16 mouse cellular contexts compared by ENCODE assay signal in genomic region chr1:171419291-171419882, GRCm38 (mm10). TPM values are rescaled to one million over a fixed set of nuclear protein-coding genes. Genes with fewer than 3 reads are reported as not detected.
DNase-seq lines count a peak whose midpoint lies in the region; ATAC-seq and TF ChIP-seq lines count a peak whose summit lies in the region.
"Had no signal": no experiment of that assay in that cellular context is flagged by ENCODE, and none has a peak within 500 bp of the region (broad histone marks: within the 10 kb centered on the region; RNA-seq: fewer than 3 reads in every experiment).

No protein-coding gene starts in this region.

- 0 out of 2 replicates have a peak, but pooled peaks have one; percentile 12 for ATAC-seq in embryonic facial prominence, embryonic 11.5 days (replicated peaks; ENCODE audit: insufficient number of reproducible peaks, low FRiP score, low TSS enrichment, low read depth)
- ATAC-seq in hindbrain, embryonic 14.5 days (ENCODE audit: low FRiP score) = peak; percentile 57
- ATAC-seq in neural tube, embryonic 12.5 days (ENCODE audit: low FRiP score, low read depth) = peak; percentile 39
- ATAC-seq in intestine, postnatal 0 days = no peak
- no peak for ATAC-seq in granulocyte monocyte progenitor cell, adult 5-6 weeks (replicated peaks; ENCODE audit: poor library complexity, severe bottlenecking)
- ATAC-seq: activated CD4-positive, CD25-positive, alpha-beta regulatory T cell, adult 4 months had no signal

- H3K4me1 ChIP-seq in embryonic facial prominence, embryonic 11.5 days (ENCODE audit: control insufficient read depth, insufficient read depth, low read length) = no peaks in the 10 kb centered on the region
- H3K4me1 ChIP-seq in embryonic facial prominence, embryonic 10.5 days = peaks cover 6% of the 10 kb centered on the region; the same call in 1 of the 2 replicates
- H3K4me1 ChIP-seq in ES-E14 (ENCODE audit: control insufficient read depth in 2 of 2, insufficient read depth in 2 of 2, low read length in 2 of 2, poor library complexity in 1 of 2) = peaks cover 8 to 26% of the 10 kb centered on the region in 2 experiments
- no peaks in the 10 kb centered on the region for H3K4me1 ChIP-seq in hindbrain, embryonic 14.5 days (replicated peaks; ENCODE audit: control insufficient read depth, insufficient read depth, low read length)
- no peaks in the 10 kb centered on the region for H3K4me1 ChIP-seq in neural tube, embryonic 12.5 days
- no peaks in the 10 kb centered on the region for H3K4me1 ChIP-seq in intestine, postnatal 0 days (replicated peaks; ENCODE audit: control insufficient read depth, insufficient read depth, low read length)
- H3K4me1 ChIP-seq: limb, embryonic 13.5 days had no signal

- in situ Hi-C loops in ES-E14 (cut with MboI; ENCODE audit: low sequenced_read_pairs in 2 of 2, unreplicated experiment in 2 of 2) = no loop called here

- 55% methylated on average over 12 of the region's 12 CpGs for WGBS in embryonic facial prominence, embryonic 11.5 days
- WGBS in embryonic facial prominence, embryonic 10.5 days = 57% methylated on average over 12 of the region's 12 CpGs
- WGBS in hindbrain, embryonic 14.5 days = 28% methylated on average over 12 of the region's 12 CpGs
- 59% methylated on average over 12 of the region's 12 CpGs for WGBS in neural tube, embryonic 12.5 days
- WGBS in intestine, postnatal 0 days = 76% methylated on average over 12 of the region's 12 CpGs

- H3K36me3 ChIP-seq in embryonic facial prominence, embryonic 11.5 days (replicated peaks; ENCODE audit: control insufficient read depth, insufficient read depth, low read depth, low read length) = peaks cover 13% of the 10 kb centered on the region
- H3K36me3 ChIP-seq in embryonic facial prominence, embryonic 10.5 days (replicated peaks) = peaks cover 70% of the 10 kb centered on the region
- peaks cover 29% of the 10 kb centered on the region for H3K36me3 ChIP-seq in ES-E14 (ENCODE audit: control insufficient read depth, insufficient read depth, low read length, poor library complexity, severe bottlenecking)
- H3K36me3 ChIP-seq in hindbrain, embryonic 14.5 days (replicated peaks; ENCODE audit: control insufficient read depth, insufficient read depth) = peaks cover 64% of the 10 kb centered on the region
- peaks cover 64% of the 10 kb centered on the region for H3K36me3 ChIP-seq in neural tube, embryonic 12.5 days
- peaks cover 55% of the 10 kb centered on the region for H3K36me3 ChIP-seq in intestine, postnatal 0 days (ENCODE audit: control insufficient read depth, insufficient read depth)

- no peak overlapping the region for H3K9ac ChIP-seq in embryonic facial prominence, embryonic 11.5 days (replicated peaks; ENCODE audit: low read length)
- peak overlapping the region; percentile 11; the same call in 1 of the 2 replicates for H3K9ac ChIP-seq in ES-E14 (ENCODE audit: insufficient read depth, low read depth, low read length, poor library complexity, severe bottlenecking)
- H3K9ac ChIP-seq in hindbrain, embryonic 14.5 days = no peak overlapping the region
- H3K9ac ChIP-seq in neural tube, embryonic 12.5 days = no peak overlapping the region
- no peak overlapping the region for H3K9ac ChIP-seq in intestine, postnatal 0 days (ENCODE audit: low read depth, low read length)
- H3K9ac ChIP-seq: limb, embryonic 13.5 days had no signal

- TF ChIP-seq CTCF in intestine, postnatal 0 days (IDR thresholded peaks at IDR 0.05; ENCODE audit: low read depth) = no peak

- H3K27me3 ChIP-seq in embryonic facial prominence, embryonic 11.5 days (ENCODE audit: control insufficient read depth, insufficient read depth, low read length) = no peaks in the 10 kb centered on the region
- no peaks in the 10 kb centered on the region for H3K27me3 ChIP-seq in embryonic facial prominence, embryonic 10.5 days (replicated peaks; ENCODE audit: low read depth, poor library complexity, severe bottlenecking)
- H3K27me3 ChIP-seq in hindbrain, embryonic 14.5 days (ENCODE audit: control insufficient read depth, insufficient read depth, low read length) = no peaks in the 10 kb centered on the region
- no peaks in the 10 kb centered on the region for H3K27me3 ChIP-seq in neural tube, embryonic 12.5 days (replicated peaks)
- no peaks in the 10 kb centered on the region for H3K27me3 ChIP-seq in intestine, postnatal 0 days (replicated peaks; ENCODE audit: control insufficient read depth, insufficient read depth, low read length)
- H3K27me3 ChIP-seq: limb, embryonic 13.5 days had no signal

- DNase-seq in embryonic facial prominence, embryonic 11.5 days (ENCODE audit: low spot score) = no peak
- DNase-seq in embryonic facial prominence, embryonic 10.5 days (ENCODE audit: low spot score) = no peak
- no peak for DNase-seq in ES-E14 (ENCODE audit: low read depth, low spot score)
- DNase-seq in hindbrain, embryonic 14.5 days (ENCODE audit: low spot score) = no peak
- DNase-seq in layer of hippocampus, postnatal 25 days (ENCODE audit: extremely low spot score in 1 of 2, low spot score in 1 of 2) = no peak
- DNase-seq: cerebellum, postnatal 25 days; heart, postnatal 10 days; retina, postnatal 1 day; thymus, postnatal 4 days had no signal

- no peak overlapping the region for H3K4me2 ChIP-seq in embryonic facial prominence, embryonic 11.5 days (ENCODE audit: low read depth, low read length)
- no peak overlapping the region for H3K4me2 ChIP-seq in hindbrain, embryonic 14.5 days (replicated peaks)
- H3K4me2 ChIP-seq in neural tube, embryonic 12.5 days (replicated peaks) = no peak overlapping the region
- H3K4me2 ChIP-seq in intestine, postnatal 0 days (replicated peaks; ENCODE audit: low read depth) = no peak overlapping the region
- H3K4me2 ChIP-seq: limb, embryonic 13.5 days had no signal

- no peaks in the 10 kb centered on the region for H3K9me3 ChIP-seq in embryonic facial prominence, embryonic 11.5 days (replicated peaks; ENCODE audit: control insufficient read depth, low read length)
- no peaks in the 10 kb centered on the region for H3K9me3 ChIP-seq in embryonic facial prominence, embryonic 10.5 days
- no peaks in the 10 kb centered on the region for H3K9me3 ChIP-seq in ES-E14 (ENCODE audit: control insufficient read depth, insufficient read depth, low read depth, low read length)
- H3K9me3 ChIP-seq in hindbrain, embryonic 14.5 days (ENCODE audit: control insufficient read depth, low read length) = no peaks in the 10 kb centered on the region
- H3K9me3 ChIP-seq in neural tube, embryonic 12.5 days = no peaks in the 10 kb centered on the region
- H3K9me3 ChIP-seq in intestine, postnatal 0 days (ENCODE audit: control insufficient read depth) = no peaks in the 10 kb centered on the region
- H3K9me3 ChIP-seq: G1E; limb, embryonic 13.5 days had no signal

- H3K4me3 ChIP-seq in embryonic facial prominence, embryonic 11.5 days (ENCODE audit: low read depth, low read length) = no peak overlapping the region
- no peak overlapping the region for H3K4me3 ChIP-seq in embryonic facial prominence, embryonic 10.5 days
- H3K4me3 ChIP-seq in ES-E14 (ENCODE audit: insufficient read depth in 1 of 2, low read depth in 1 of 2, low read length in 2 of 2, poor library complexity in 1 of 2, severe bottlenecking in 1 of 2) = no peak overlapping the region; a peak in 1 of 4 replicates
- H3K4me3 ChIP-seq in hindbrain, embryonic 14.5 days (replicated peaks; ENCODE audit: low read length) = no peak overlapping the region
- no peak overlapping the region for H3K4me3 ChIP-seq in neural tube, embryonic 12.5 days
- H3K4me3 ChIP-seq in intestine, postnatal 0 days (ENCODE audit: low read depth, low read length) = no peak overlapping the region
- H3K4me3 ChIP-seq: layer of hippocampus, adult 2 months; limb, embryonic 13.5 days had no signal

- H3K27ac ChIP-seq in embryonic facial prominence, embryonic 11.5 days (replicated peaks; ENCODE audit: low read depth, low read length) = no peak overlapping the region
- no peak overlapping the region for H3K27ac ChIP-seq in embryonic facial prominence, embryonic 10.5 days (replicated peaks)
- peak overlapping the region; percentile 48 for H3K27ac ChIP-seq in ES-E14 (ENCODE audit: insufficient read depth, low read depth, low read length, poor library complexity, severe bottlenecking)
- peak overlapping the region; percentile 47; the same call in 1 of the 2 replicates for H3K27ac ChIP-seq in hindbrain, embryonic 14.5 days
- no peak overlapping the region for H3K27ac ChIP-seq in neural tube, embryonic 12.5 days
- H3K27ac ChIP-seq in intestine, postnatal 0 days (ENCODE audit: low read depth, low read length) = no peak overlapping the region
- H3K27ac ChIP-seq: layer of hippocampus, adult 2 months; limb, embryonic 13.5 days had no signal

RNA-seq across cellular contexts. Expression of gene Tstd1, which starts 0.7 kb away (rescaled TPM):
- 2.2 and 3.2 TPM in 2 replicates for polyA plus RNA-seq in embryonic facial prominence, embryonic 11.5 days (2014; fragmentation: Nextera tagmentation; extraction: Ambion mirVana)
- 6.0 and 9.0 TPM in 2 replicates for polyA plus RNA-seq in embryonic facial prominence, embryonic 10.5 days (2016; fragmentation: Nextera tagmentation; extraction: Ambion mirVana)
- total RNA-seq in ES-E14 (2012; rRNA removed) = 6.2 and 11.2 TPM in 2 replicates
- 2.4 and 3.1 TPM in 2 replicates for polyA plus RNA-seq in hindbrain, embryonic 14.5 days (2014; fragmentation: Nextera tagmentation; extraction: Ambion mirVana)
- polyA plus RNA-seq in neural tube, embryonic 12.5 days (2016; fragmentation: Nextera tagmentation; extraction: Ambion mirVana) = 9.2 and 10.3 TPM in 2 replicates
- total RNA-seq in layer of hippocampus, postnatal 25 days (2021) = 1 to 10 TPM; 3.1 to 3.3 TPM
- polyA plus RNA-seq in intestine, postnatal 0 days (2015; fragmentation: Nextera tagmentation; extraction: Ambion mirVana) = 1.7 and 2.8 TPM in 2 replicates
- 10.1 and 14.9 TPM in 2 replicates for total RNA-seq in granulocyte monocyte progenitor cell, adult 5-6 weeks (2014; fragmentation: Nextera tagmentation)
- total RNA-seq in granulocyte monocyte progenitor cell, adult 5-6 weeks (2017) = 3.7 TPM in 1 of 2 replicates, not detected in the other

RNA-seq across cellular contexts. Expression of gene Usf1, which starts 8.3 kb away (rescaled TPM):
- polyA plus RNA-seq in embryonic facial prominence, embryonic 11.5 days (2014; fragmentation: Nextera tagmentation; extraction: Ambion mirVana) = 101 and 108 TPM in 2 replicates
- polyA plus RNA-seq in embryonic facial prominence, embryonic 10.5 days (2016; fragmentation: Nextera tagmentation; extraction: Ambion mirVana) = 138 and 139 TPM in 2 replicates
- 151 and 164 TPM in 2 replicates for total RNA-seq in ES-E14 (2012; rRNA removed)
- polyA plus RNA-seq in hindbrain, embryonic 14.5 days (2014; fragmentation: Nextera tagmentation; extraction: Ambion mirVana) = 166 and 175 TPM in 2 replicates
- polyA plus RNA-seq in neural tube, embryonic 12.5 days (2016; fragmentation: Nextera tagmentation; extraction: Ambion mirVana) = 176 and 178 TPM in 2 replicates
- 100 to 1,000 TPM; 113 to 139 TPM for total RNA-seq in layer of hippocampus, postnatal 25 days (2021)
- polyA plus RNA-seq in intestine, postnatal 0 days (2015; fragmentation: Nextera tagmentation; extraction: Ambion mirVana) = 35.1 and 36.5 TPM in 2 replicates
- total RNA-seq in granulocyte monocyte progenitor cell, adult 5-6 weeks (2014; fragmentation: Nextera tagmentation) = 51.3 and 64.2 TPM in 2 replicates
- 71.0 and 71.5 TPM in 2 replicates for total RNA-seq in granulocyte monocyte progenitor cell, adult 5-6 weeks (2017)

RNA-seq across cellular contexts. Expression of gene F11r, which starts 17.9 kb away (rescaled TPM):
- polyA plus RNA-seq in embryonic facial prominence, embryonic 11.5 days (2014; fragmentation: Nextera tagmentation; extraction: Ambion mirVana) = 21.1 and 23.1 TPM in 2 replicates
- polyA plus RNA-seq in embryonic facial prominence, embryonic 10.5 days (2016; fragmentation: Nextera tagmentation; extraction: Ambion mirVana) = 34.7 and 37.6 TPM in 2 replicates
- total RNA-seq in ES-E14 (2012; rRNA removed) = 74.9 and 132 TPM in 2 replicates
- 12.8 and 14.0 TPM in 2 replicates for polyA plus RNA-seq in hindbrain, embryonic 14.5 days (2014; fragmentation: Nextera tagmentation; extraction: Ambion mirVana)
- polyA plus RNA-seq in neural tube, embryonic 12.5 days (2016; fragmentation: Nextera tagmentation; extraction: Ambion mirVana) = 15.0 and 16.9 TPM in 2 replicates
- 1 to 10 TPM; 4.7 to 5.1 TPM for total RNA-seq in layer of hippocampus, postnatal 25 days (2021)
- 72.5 and 83.1 TPM in 2 replicates for polyA plus RNA-seq in intestine, postnatal 0 days (2015; fragmentation: Nextera tagmentation; extraction: Ambion mirVana)
- not detected in 2 replicates for total RNA-seq in granulocyte monocyte progenitor cell, adult 5-6 weeks (2014; fragmentation: Nextera tagmentation)
- total RNA-seq in granulocyte monocyte progenitor cell, adult 5-6 weeks (2017) = 5.8 TPM in 1 of 2 replicates, not detected in the other
- polyA plus RNA-seq: G1E had no signal

RNA-seq across cellular contexts. Expression of gene Arhgap30, which starts 30.6 kb away (rescaled TPM):
- polyA plus RNA-seq in embryonic facial prominence, embryonic 11.5 days (2014; fragmentation: Nextera tagmentation; extraction: Ambion mirVana) = 0.39 and 0.52 TPM in 2 replicates
- polyA plus RNA-seq in embryonic facial prominence, embryonic 10.5 days (2016; fragmentation: Nextera tagmentation; extraction: Ambion mirVana) = 0.65 and 0.72 TPM in 2 replicates
- total RNA-seq in ES-E14 (2012; rRNA removed) = 8.0 and 9.0 TPM in 2 replicates
- 0.31 and 0.71 TPM in 2 replicates for polyA plus RNA-seq in hindbrain, embryonic 14.5 days (2014; fragmentation: Nextera tagmentation; extraction: Ambion mirVana)
- 1.0 and 1.1 TPM in 2 replicates for polyA plus RNA-seq in neural tube, embryonic 12.5 days (2016; fragmentation: Nextera tagmentation; extraction: Ambion mirVana)
- 1 to 10 TPM; 1.8 to 2.0 TPM for total RNA-seq in layer of hippocampus, postnatal 25 days (2021)
- 1.3 TPM in 2 replicates for polyA plus RNA-seq in intestine, postnatal 0 days (2015; fragmentation: Nextera tagmentation; extraction: Ambion mirVana)
- 47.2 and 53.5 TPM in 2 replicates for total RNA-seq in granulocyte monocyte progenitor cell, adult 5-6 weeks (2014; fragmentation: Nextera tagmentation)
- total RNA-seq in granulocyte monocyte progenitor cell, adult 5-6 weeks (2017) = 63.0 and 67.1 TPM in 2 replicates

RNA-seq across cellular contexts. Expression of gene Nectin4, which starts 49.5 kb away (rescaled TPM):
- polyA plus RNA-seq in embryonic facial prominence, embryonic 11.5 days (2014; fragmentation: Nextera tagmentation; extraction: Ambion mirVana) = 2.4 and 2.5 TPM in 2 replicates
- 2.6 and 4.6 TPM in 2 replicates for polyA plus RNA-seq in embryonic facial prominence, embryonic 10.5 days (2016; fragmentation: Nextera tagmentation; extraction: Ambion mirVana)
- total RNA-seq in ES-E14 (2012; rRNA removed) = 1.9 and 3.0 TPM in 2 replicates
- 2.3 TPM in 2 replicates for polyA plus RNA-seq in hindbrain, embryonic 14.5 days (2014; fragmentation: Nextera tagmentation; extraction: Ambion mirVana)
- 1.2 and 1.8 TPM in 2 replicates for polyA plus RNA-seq in neural tube, embryonic 12.5 days (2016; fragmentation: Nextera tagmentation; extraction: Ambion mirVana)
- total RNA-seq in layer of hippocampus, postnatal 25 days (2021) = 1 to 10 TPM; 3.6 to 3.7 TPM
- polyA plus RNA-seq in intestine, postnatal 0 days (2015; fragmentation: Nextera tagmentation; extraction: Ambion mirVana) = 0.38 and 0.48 TPM in 2 replicates
- 1.5 and 2.4 TPM in 2 replicates for total RNA-seq in granulocyte monocyte progenitor cell, adult 5-6 weeks (2014; fragmentation: Nextera tagmentation)
- 0.99 and 1.6 TPM in 2 replicates for total RNA-seq in granulocyte monocyte progenitor cell, adult 5-6 weeks (2017)
- total RNA-seq: G1E had no signal

Comparison
In these comparisons a context has a peak if more than half of its experiments do, and no peak if none do; other contexts are left out.
1. ATAC-seq: peak in embryonic facial prominence, embryonic 11.5 days (single experiment), hindbrain, embryonic 14.5 days (single experiment) and neural tube, embryonic 12.5 days (single experiment); none in intestine, postnatal 0 days (single experiment) and granulocyte monocyte progenitor cell, adult 5-6 weeks (single experiment).
2. H3K27ac ChIP-seq: peak in ES-E14 (single experiment) and hindbrain, embryonic 14.5 days (single experiment); none in embryonic facial prominence, embryonic 11.5 days (single experiment), embryonic facial prominence, embryonic 10.5 days (single experiment), neural tube, embryonic 12.5 days (single experiment) and intestine, postnatal 0 days (single experiment).